24 mouse cellular contexts compared by ENCODE assay signal in genomic region chr17:80676211-80676610, GRCm38 (mm10). TPM values are rescaled to one million over a fixed set of nuclear protein-coding genes. Genes with fewer than 3 reads are reported as not detected.
DNase-seq lines count a peak whose midpoint lies in the region; ATAC-seq and TF ChIP-seq lines count a peak whose summit lies in the region.
"Had no signal": no experiment of that assay in that cellular context is flagged by ENCODE, and none has a peak within 500 bp of the region (broad histone marks: within the 10 kb centered on the region; RNA-seq: fewer than 3 reads in every experiment).

No protein-coding gene starts in this region.

- DNase-seq in heart, adult 11 months: peak; percentile 45
- DNase-seq in heart, adult 9 months (ENCODE audit: low spot score in 2 of 2): no peak
- no peak for DNase-seq in neural tube, embryonic 10.5 days (ENCODE audit: extremely low spot score, low spot score)
- DNase-seq in lung, postnatal 14 days: no peak
- DNase-seq: adrenal gland, adult 2 months; adrenal gland, postnatal 10 days; adrenal gland, postnatal 25 days; cerebellum, adult 11 months; cerebellum, adult 18-20 months; cerebellum, adult 8-10 months; cerebellum, adult 9-11 months; cerebellum, postnatal 14 days; cerebellum, postnatal 36 days; embryo, embryonic 11 days had no signal

- no peak for ATAC-seq in intestine, postnatal 0 days
- no peak for ATAC-seq in intestine, embryonic 16.5 days
- ATAC-seq in neural tube, embryonic 13.5 days (ENCODE audit: low read depth): peak; percentile 53; the same call in 1 of the 2 replicates
- ATAC-seq: forebrain, embryonic 16.5 days had no signal

- no peaks in the 10 kb centered on the region for H3K27me3 ChIP-seq in intestine, postnatal 0 days (replicated peaks; ENCODE audit: control insufficient read depth, insufficient read depth, low read length)
- no peaks in the 10 kb centered on the region for H3K27me3 ChIP-seq in intestine, embryonic 16.5 days (replicated peaks; ENCODE audit: control insufficient read depth, insufficient read depth, low read length)
- H3K27me3 ChIP-seq in neural tube, embryonic 13.5 days: no peaks in the 10 kb centered on the region
- no peaks in the 10 kb centered on the region for H3K27me3 ChIP-seq in small intestine, adult 2 months (ENCODE audit: control insufficient read depth, insufficient read depth, low read length)
- H3K27me3 ChIP-seq: embryonic facial prominence, embryonic 12.5 days; embryonic facial prominence, embryonic 15.5 days; forebrain, embryonic 12.5 days had no signal

- no peaks in the 10 kb centered on the region for H3K9me3 ChIP-seq in intestine, postnatal 0 days (ENCODE audit: control insufficient read depth)
- no peaks in the 10 kb centered on the region for H3K9me3 ChIP-seq in intestine, embryonic 16.5 days (ENCODE audit: control insufficient read depth, low read length)
- H3K9me3 ChIP-seq in neural tube, embryonic 13.5 days: no peaks in the 10 kb centered on the region
- H3K9me3 ChIP-seq: embryonic facial prominence, embryonic 12.5 days; embryonic facial prominence, embryonic 15.5 days; forebrain, embryonic 10.5 days; forebrain, embryonic 12.5 days had no signal

- 0 out of 2 replicates have a peak overlapping the region, but pooled peaks have one; percentile 66 for H3K27ac ChIP-seq in intestine, postnatal 0 days (ENCODE audit: low read depth, low read length)
- no peak overlapping the region for H3K27ac ChIP-seq in intestine, embryonic 16.5 days (ENCODE audit: low read length)
- no peak overlapping the region for H3K27ac ChIP-seq in neural tube, embryonic 13.5 days (replicated peaks)
- peak overlapping the region; percentile 82; the same call in 1 of the 2 replicates for H3K27ac ChIP-seq in small intestine, adult 2 months (ENCODE audit: insufficient read depth, low read depth, low read length)
- H3K27ac ChIP-seq: embryonic facial prominence, embryonic 12.5 days; embryonic facial prominence, embryonic 15.5 days; forebrain, embryonic 10.5 days; forebrain, embryonic 12.5 days had no signal

- H3K4me2 ChIP-seq in intestine, postnatal 0 days (replicated peaks; ENCODE audit: low read depth): no peak overlapping the region
- no peak overlapping the region for H3K4me2 ChIP-seq in intestine, embryonic 16.5 days (ENCODE audit: low read depth, low read length)
- no peak overlapping the region for H3K4me2 ChIP-seq in neural tube, embryonic 13.5 days
- H3K4me2 ChIP-seq: embryonic facial prominence, embryonic 12.5 days; embryonic facial prominence, embryonic 15.5 days; forebrain, embryonic 12.5 days had no signal

- TF ChIP-seq POLR2A in small intestine, adult 2 months (IDR thresholded peaks at IDR 0.05; ENCODE audit: low read depth, low read length): no peak

- TF ChIP-seq CTCF in intestine, postnatal 0 days (IDR thresholded peaks at IDR 0.05; ENCODE audit: low read depth): peak; percentile 12; the same call in 1 of the 2 replicates
- TF ChIP-seq CTCF in small intestine, adult 2 months (IDR thresholded peaks at IDR 0.05; ENCODE audit: extremely low read depth, insufficient read length, insufficient replicate concordance, low read depth, low read length): no peak

- no peak overlapping the region for H3K4me3 ChIP-seq in intestine, postnatal 0 days (ENCODE audit: low read depth, low read length)
- H3K4me3 ChIP-seq in intestine, embryonic 16.5 days (ENCODE audit: low read length): no peak overlapping the region
- H3K4me3 ChIP-seq in neural tube, embryonic 13.5 days: no peak overlapping the region
- no peak overlapping the region for H3K4me3 ChIP-seq in small intestine, adult 2 months (ENCODE audit: low read depth, low read length)
- H3K4me3 ChIP-seq: embryonic facial prominence, embryonic 12.5 days; embryonic facial prominence, embryonic 15.5 days; erythroblast, embryonic 14.5 days; forebrain, embryonic 10.5 days; forebrain, embryonic 12.5 days had no signal

- H3K9ac ChIP-seq in intestine, postnatal 0 days (ENCODE audit: low read depth, low read length): no peak overlapping the region
- H3K9ac ChIP-seq in intestine, embryonic 16.5 days (ENCODE audit: low read depth, low read length): no peak overlapping the region
- no peak overlapping the region for H3K9ac ChIP-seq in neural tube, embryonic 13.5 days
- H3K9ac ChIP-seq: embryonic facial prominence, embryonic 12.5 days; embryonic facial prominence, embryonic 15.5 days; forebrain, embryonic 12.5 days had no signal

- 0 out of 2 replicates have a peak, but pooled peaks cover 2% of the 10 kb centered on the region for H3K4me1 ChIP-seq in intestine, postnatal 0 days (replicated peaks; ENCODE audit: control insufficient read depth, insufficient read depth, low read length)
- H3K4me1 ChIP-seq in intestine, embryonic 16.5 days (ENCODE audit: control insufficient read depth, insufficient read depth, low read length): no peaks in the 10 kb centered on the region
- peaks cover 14% of the 10 kb centered on the region for H3K4me1 ChIP-seq in neural tube, embryonic 13.5 days (replicated peaks)
- peaks cover 9% of the 10 kb centered on the region for H3K4me1 ChIP-seq in small intestine, adult 2 months (ENCODE audit: control insufficient read depth, insufficient read depth, insufficient read length, low read length)
- H3K4me1 ChIP-seq: embryonic facial prominence, embryonic 12.5 days; embryonic facial prominence, embryonic 15.5 days; forebrain, embryonic 12.5 days had no signal

- peaks cover 9% of the 10 kb centered on the region; the same call in 1 of the 2 replicates for H3K36me3 ChIP-seq in intestine, postnatal 0 days (ENCODE audit: control insufficient read depth, insufficient read depth)
- no peaks in the 10 kb centered on the region for H3K36me3 ChIP-seq in intestine, embryonic 16.5 days (ENCODE audit: control insufficient read depth, insufficient read depth, low read length)
- H3K36me3 ChIP-seq in neural tube, embryonic 13.5 days: no peaks in the 10 kb centered on the region
- peaks cover 4% of the 10 kb centered on the region; the same call in 1 of the 2 replicates for H3K36me3 ChIP-seq in small intestine, adult 2 months (ENCODE audit: control insufficient read depth, insufficient read depth, low read length)
- H3K36me3 ChIP-seq: embryonic facial prominence, embryonic 15.5 days; forebrain, embryonic 12.5 days had no signal

- WGBS in intestine, postnatal 0 days: 60% methylated on average over 2 of the region's 2 CpGs
- 64% methylated on average over 2 of the region's 2 CpGs for WGBS in intestine, embryonic 16.5 days
- WGBS in neural tube, embryonic 13.5 days: 46% methylated on average over 2 of the region's 2 CpGs
- 84% methylated on average over 2 of the region's 2 CpGs for WGBS in small intestine, adult 2 months

RNA-seq across cellular contexts. Expression of gene Map4k3, which starts 52.1 kb away (rescaled TPM):
- 13.5 and 13.8 TPM in 2 replicates for polyA plus RNA-seq in intestine, postnatal 0 days (2015; fragmentation: Nextera tagmentation; extraction: Ambion mirVana)
- polyA plus RNA-seq in intestine, embryonic 16.5 days (2015; fragmentation: Nextera tagmentation; extraction: Ambion mirVana): 15.2 and 16.9 TPM in 2 replicates
- polyA plus RNA-seq in neural tube, embryonic 13.5 days (2015; fragmentation: Nextera tagmentation; extraction: Ambion mirVana): 28.8 and 31.8 TPM in 2 replicates
- polyA plus RNA-seq in small intestine, adult 2 months (2012; rRNA removed): 4.2 and 9.4 TPM in 2 replicates
- polyA plus RNA-seq: erythroblast, embryonic 14.5 days had no signal

Comparison
In these comparisons a context has a peak if more than half of its experiments do, and no peak if none do; other contexts are left out.
1. H3K27ac ChIP-seq: peak in intestine, postnatal 0 days (single experiment) and small intestine, adult 2 months (single experiment); none in intestine, embryonic 16.5 days (single experiment) and neural tube, embryonic 13.5 days (single experiment).